Mouse (Mus musculus) myocyte (in vitro differentiated cells): Measurements from ENCODE around the gene Gpam.
A peak's percentile ranks its signal among the peaks of the same experiment; 100 is the strongest.

ENCODE experiments used
- CEBPB ChIP-seq: IDR thresholded peaks from 2 replicates; pipeline ENCODE4 v1.6.1; 2011; ENCODE audit warnings: mild to moderate bottlenecking, moderate library complexity; ENCODE audit not compliant: poor library complexity, insufficient read depth, severe bottlenecking
- E2F4 ChIP-seq: IDR thresholded peaks from one replicate; pipeline ENCODE4 v1.6.1; 2011; ENCODE audit warnings: mild to moderate bottlenecking, control low read depth, moderate library complexity; ENCODE audit not compliant: insufficient read depth
- MAX ChIP-seq: IDR thresholded peaks from one replicate; pipeline ENCODE4 v1.6.1; 2011; ENCODE audit warnings: low read depth, mild to moderate bottlenecking, control low read depth
- MYOD1 ChIP-seq, 3 experiments: IDR thresholded peaks; one replicate each; pipeline ENCODE4 v1.6.1; 2011; ENCODE audit warnings: control low read depth in 2 of 3, low read depth in 2 of 3, mild to moderate bottlenecking in 2 of 3, moderate library complexity in 1 of 3; ENCODE audit not compliant: insufficient read length in 2 of 3, control insufficient read depth in 1 of 3
- MYOG ChIP-seq, 3 experiments: IDR thresholded peaks; one replicate each; pipeline ENCODE4 v1.6.1; 2011; ENCODE audit warnings: control low read depth in 2 of 3, low read depth in 2 of 3, mild to moderate bottlenecking in 2 of 3; ENCODE audit not compliant: insufficient read length in 2 of 3, control insufficient read depth in 1 of 3, insufficient read depth in 1 of 3
- POLR2A ChIP-seq: IDR thresholded peaks from one replicate; pipeline ENCODE4 v1.6.1; 2011; ENCODE audit warnings: low read depth, mild to moderate bottlenecking, control low read depth, moderate library complexity; ENCODE audit not compliant: insufficient read length
- POLR2AphosphoS2 ChIP-seq: IDR thresholded peaks from one replicate; pipeline ENCODE4 v1.6.1; 2011; ENCODE audit warnings: low read depth, control low read depth; ENCODE audit not compliant: insufficient read length
- REST ChIP-seq: IDR thresholded peaks from one replicate; pipeline ENCODE4 v1.6.1; 2011; ENCODE audit warnings: mild to moderate bottlenecking, control low read depth, moderate library complexity; ENCODE audit not compliant: insufficient read depth, insufficient read length
- SRF ChIP-seq: IDR thresholded peaks from one replicate; pipeline ENCODE4 v1.6.1; 2011; ENCODE audit warnings: low read depth; ENCODE audit not compliant: control insufficient read depth, insufficient read length
- TCF12 ChIP-seq: IDR thresholded peaks from one replicate; pipeline ENCODE4 v1.6.1; 2011; ENCODE audit warnings: mild to moderate bottlenecking, control low read depth; ENCODE audit not compliant: poor library complexity, insufficient read depth, severe bottlenecking
- TCF3 ChIP-seq: IDR thresholded peaks from one replicate; pipeline ENCODE4 v1.6.1; 2011; ENCODE audit warnings: low read depth, control low read depth; ENCODE audit not compliant: insufficient read length
- USF1 ChIP-seq: IDR thresholded peaks from one replicate; pipeline ENCODE4 v1.6.1; 2011; ENCODE audit warnings: low read depth, mild to moderate bottlenecking, control low read depth, moderate library complexity

GRCm38 (mm10) chr19:55139301-55139700 lies 12.3 kb upstream of the Gpam start:
- TF ChIP-seq SRF (no peak), POLR2A (no peak), USF1 (no peak), TCF12 (no peak), TCF3 (no peak), POLR2AphosphoS2 (no peak), MYOG (IDR thresholded peaks at IDR 0.05; ENCODE audit: control insufficient read depth in 1 of 3, insufficient read depth in 1 of 3, insufficient read length in 2 of 3, low read depth in 2 of 3) (no peak), CEBPB (peak; percentile 94), E2F4 (no peak), MYOD1 (IDR thresholded peaks at IDR 0.05; ENCODE audit: control insufficient read depth in 1 of 3, insufficient read length in 2 of 3, low read depth in 2 of 3) (peak in 2 of 3 experiments; percentile 26 to 35), MAX (no peak), REST (no peak)
